Mouse (Mus musculus) kidney, adult 11 months (tissue): ENCODE results near the gene Tmem161a.

Experiments used
- DNase-seq: peaks from one replicate; pipeline ENCODE4 v3.0.0; 2022

Gene Tmem161a

GRCm38 (mm10) chr8:70163316-70163715 lies 8.8 kb upstream of the Tmem161a start:
- DNase-seq: no peak

GRCm38 (mm10) chr8:70166504-70167110 lies 5.5 kb upstream of the Tmem161a start:
- DNase-seq: no peak

GRCm38 (mm10) chr8:70170116-70170515 lies 2.0 kb upstream of the Tmem161a start:
- DNase-seq: no peak

- DNase-seq: peak; percentile 66
Measured at GRCm38 (mm10) chr8:70170748-70171147, 1.4 kb upstream of the Tmem161a start.

GRCm38 (mm10) chr8:70171240-70171639 lies 916 bp upstream of the Tmem161a start:
- DNase-seq: no peak

GRCm38 (mm10) chr8:70173320-70173719 lies 1.2 kb downstream of the Tmem161a start:
- no peak for DNase-seq

- DNase-seq: no peak
Measured at GRCm38 (mm10) chr8:70174079-70174478, 1.9 kb downstream of the Tmem161a start.

GRCm38 (mm10) chr8:70178231-70178630 lies 6.1 kb downstream of the Tmem161a start:
- DNase-seq: no peak

- DNase-seq: no peak
Measured at GRCm38 (mm10) chr8:70179082-70179481, 6.9 kb downstream of the Tmem161a start.

- no peak for DNase-seq
Measured at GRCm38 (mm10) chr8:70181212-70181902, 9.2 kb downstream of the Tmem161a start.

GRCm38 (mm10) chr8:70181903-70182252 lies 9.7 kb downstream of the Tmem161a start:
- DNase-seq: no peak

- DNase-seq: no peak
Measured at GRCm38 (mm10) chr8:70183194-70183593, 11.0 kb downstream of the Tmem161a start.

- peak; percentile 94 for DNase-seq
Measured at GRCm38 (mm10) chr8:70188707-70189106, 16.6 kb downstream of the Tmem161a start.

- peak; percentile 91 for DNase-seq
Measured at GRCm38 (mm10) chr8:70193238-70193637, 21.1 kb downstream of the Tmem161a start.

- DNase-seq: no peak
Measured at GRCm38 (mm10) chr8:70194191-70194590, 22.0 kb downstream of the Tmem161a start.

GRCm38 (mm10) chr8:70195762-70196161 lies 23.6 kb downstream of the Tmem161a start:
- DNase-seq: no peak

GRCm38 (mm10) chr8:70197603-70198002 lies 25.4 kb downstream of the Tmem161a start:
- peak; percentile 76 for DNase-seq

- peak; percentile 64 for DNase-seq
Measured at GRCm38 (mm10) chr8:70200098-70200681, 28.0 kb downstream of the Tmem161a start.

- no peak for DNase-seq
Measured at GRCm38 (mm10) chr8:70201417-70201816, 29.3 kb downstream of the Tmem161a start.

- no peak for DNase-seq
Measured at GRCm38 (mm10) chr8:70203072-70203471, 30.9 kb downstream of the Tmem161a start.

GRCm38 (mm10) chr8:70204757-70205156 lies 32.6 kb downstream of the Tmem161a start:
- no peak for DNase-seq

- DNase-seq: peak; percentile 80
Measured at GRCm38 (mm10) chr8:70208130-70208529, 36.0 kb downstream of the Tmem161a start.

GRCm38 (mm10) chr8:70210538-70210937 lies 38.4 kb downstream of the Tmem161a start:
- DNase-seq: no peak

GRCm38 (mm10) chr8:70211275-70211674 lies 39.1 kb downstream of the Tmem161a start:
- DNase-seq: no peak
